Mouse (Mus musculus) retina, adult 2 months (tissue): ENCODE measurements around the gene Abcc4.

Experiments
- DNase-seq: peaks from one replicate; pipeline ENCODE4 v3.0.0-alpha.2; 2012; ENCODE audit warnings: low read depth, low spot score

Abcc4 gene

DNA sequence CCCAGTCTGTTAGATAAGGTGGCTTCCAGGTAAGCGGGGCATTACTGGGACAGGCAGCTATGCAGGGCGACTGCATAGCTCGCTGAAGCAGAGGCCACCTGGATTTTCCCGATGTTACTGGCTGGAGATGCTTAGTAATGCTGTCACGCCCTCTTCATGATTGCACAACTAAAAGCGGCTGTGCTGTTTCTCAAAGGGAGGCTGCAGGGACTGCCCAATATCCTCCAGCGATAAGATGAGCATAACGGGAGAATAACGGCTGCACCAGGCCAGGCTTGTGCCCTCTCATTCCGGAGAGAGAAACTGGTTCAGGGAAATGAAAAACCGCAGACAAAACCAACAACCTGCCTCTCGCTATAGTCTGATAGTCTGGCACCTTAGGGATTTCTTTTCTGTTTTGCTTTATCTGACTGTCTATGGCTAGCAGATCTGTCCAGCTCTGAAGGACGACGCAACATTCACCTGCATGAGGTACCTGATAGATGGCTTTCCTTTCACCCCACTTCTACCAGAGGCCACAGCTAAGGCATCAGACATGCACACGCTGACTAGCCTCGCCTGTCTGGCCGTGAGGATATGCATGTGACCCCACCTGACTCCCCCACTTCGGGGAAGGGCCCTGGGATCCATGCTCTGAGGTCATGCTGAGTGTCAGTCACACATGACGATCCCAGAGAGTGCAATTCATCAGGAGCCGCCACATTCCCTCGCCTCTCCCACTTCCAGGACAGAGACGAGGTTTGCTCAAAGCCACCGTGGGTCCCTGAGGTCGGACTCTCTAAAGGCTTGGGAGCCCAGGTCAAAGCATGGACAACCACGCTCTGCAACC lies 67.4 kb downstream of the Abcc4 start:
- no peak for DNase-seq

DNA sequence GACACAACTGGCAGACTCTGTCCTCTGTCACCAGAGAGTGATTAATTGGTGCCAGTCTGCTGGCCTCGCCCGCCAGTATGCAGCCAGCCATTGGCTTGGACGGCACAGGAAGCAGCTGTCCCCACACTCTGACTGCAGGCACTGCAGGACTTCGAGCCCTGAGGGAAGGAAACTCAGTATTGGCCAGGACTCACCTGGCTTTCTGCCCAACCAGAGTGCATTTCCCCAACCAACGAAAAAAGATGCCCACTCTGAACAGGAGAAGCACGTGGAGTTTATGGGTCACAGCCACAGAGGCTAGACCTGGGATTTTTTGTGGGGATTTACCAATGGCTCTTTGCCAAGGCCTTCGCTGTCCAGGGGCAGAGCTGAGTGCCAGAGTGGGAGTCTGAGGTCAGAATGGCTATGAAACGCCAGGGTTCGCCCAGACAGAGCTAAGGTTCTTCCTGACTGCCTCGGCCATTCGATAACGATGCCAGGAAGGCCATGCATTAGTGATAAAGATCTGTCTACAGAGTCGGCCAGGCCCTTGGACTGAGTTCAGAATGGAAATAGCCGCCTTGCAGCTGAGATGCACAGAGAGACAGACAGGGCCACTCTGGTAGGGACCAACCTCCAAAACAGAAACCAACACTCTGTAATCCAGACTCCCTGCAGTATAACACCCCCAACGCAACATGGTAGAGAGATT lies 70.4 kb downstream of the Abcc4 start:
- no peak for DNase-seq

DNA sequence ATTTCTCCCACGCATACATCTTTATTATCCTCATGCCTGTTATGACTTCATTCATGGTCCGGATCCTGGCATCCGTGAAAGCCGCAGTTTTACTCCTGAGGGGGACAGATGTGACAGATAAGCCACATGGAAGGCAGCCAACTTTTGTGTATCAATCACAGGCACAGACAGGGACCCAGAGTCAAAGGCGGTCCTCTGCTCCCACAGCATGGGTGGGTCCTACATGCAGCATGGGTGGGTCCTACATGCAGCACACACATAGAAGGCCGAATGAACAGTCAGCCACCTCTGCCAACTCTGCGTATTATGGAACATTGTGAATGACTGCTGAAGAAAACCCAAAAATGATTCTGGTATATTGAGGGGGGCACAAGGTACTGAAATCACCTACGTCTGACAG lies 76.4 kb downstream of the Abcc4 start:
- no peak for DNase-seq

DNA sequence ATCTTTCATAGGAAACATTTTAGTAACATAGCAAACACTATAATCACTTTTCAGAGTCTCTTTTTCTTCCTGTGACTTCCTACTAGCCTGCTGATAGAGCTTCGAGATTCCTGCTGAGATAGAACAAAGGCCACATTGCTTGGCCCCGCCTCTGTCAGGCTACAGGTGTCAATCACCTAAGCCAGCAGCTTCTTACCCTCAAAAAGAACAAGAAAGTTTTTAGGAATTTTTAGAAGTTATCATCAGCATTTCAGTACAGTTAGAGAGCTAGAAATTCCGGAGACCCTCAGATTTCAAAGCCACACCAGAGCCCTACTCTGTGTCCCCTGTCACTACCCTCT lies 84.6 kb downstream of the Abcc4 start:
- DNase-seq: no peak

DNA sequence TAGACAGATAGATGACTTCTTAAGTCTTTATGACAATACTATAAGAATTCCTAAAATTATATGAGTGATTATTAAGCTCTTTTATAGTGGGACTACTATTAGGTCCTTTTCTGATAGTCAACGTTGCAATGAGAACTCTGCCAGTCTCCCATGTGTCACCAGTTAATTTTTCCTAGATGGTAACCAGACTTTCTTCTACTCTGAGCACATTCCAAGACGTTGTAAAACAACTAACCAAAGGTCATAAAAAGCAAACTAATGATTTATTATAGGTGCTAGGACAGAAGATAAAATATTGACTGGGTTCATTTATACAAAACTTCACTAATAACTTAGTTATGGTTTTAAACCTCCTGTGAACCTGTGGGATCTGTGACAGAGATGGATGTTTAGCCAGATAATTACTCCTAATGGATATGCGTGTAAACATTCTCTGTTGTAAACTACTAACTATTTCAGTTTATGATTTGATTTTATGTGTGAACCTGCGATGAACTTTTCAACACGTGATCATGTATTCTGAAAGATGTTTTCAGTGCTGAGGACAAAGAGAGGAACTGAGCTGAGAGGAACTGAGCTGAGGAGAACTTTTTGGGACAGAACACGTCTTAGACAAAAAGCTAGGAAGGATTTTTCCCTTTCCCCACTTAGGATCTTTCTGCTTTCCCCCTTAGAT lies 85.1 kb downstream of the Abcc4 start:
- DNase-seq: no peak

DNA sequence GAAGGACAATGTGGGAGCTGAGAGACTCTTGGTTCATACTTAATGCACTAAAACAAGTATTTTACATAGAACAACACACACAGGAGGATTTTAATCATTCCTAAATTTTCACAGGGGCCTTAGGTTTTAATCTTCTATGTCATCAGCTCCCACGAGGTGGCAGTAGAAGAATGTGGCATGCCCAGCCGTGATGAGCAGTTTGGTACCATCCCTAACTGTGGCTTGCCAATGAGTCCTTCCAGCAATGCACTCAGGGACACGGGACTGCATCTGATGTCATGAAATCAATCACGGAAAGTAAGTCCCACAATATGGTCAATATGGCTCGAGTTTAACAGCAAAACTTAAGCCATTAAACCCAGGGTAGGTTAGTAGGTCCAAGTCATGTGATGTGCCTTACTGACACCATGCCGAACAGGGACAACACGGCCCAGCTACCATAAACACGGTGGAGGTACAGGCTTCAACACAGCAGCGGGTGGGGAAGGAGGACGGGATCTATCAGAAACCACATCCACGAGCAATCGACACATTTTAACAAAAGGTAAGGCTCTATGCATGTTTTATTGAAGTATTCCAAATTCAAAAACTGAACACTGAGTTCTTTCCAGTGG lies 89.2 kb downstream of the Abcc4 start:
- DNase-seq: peak; percentile 16

DNA sequence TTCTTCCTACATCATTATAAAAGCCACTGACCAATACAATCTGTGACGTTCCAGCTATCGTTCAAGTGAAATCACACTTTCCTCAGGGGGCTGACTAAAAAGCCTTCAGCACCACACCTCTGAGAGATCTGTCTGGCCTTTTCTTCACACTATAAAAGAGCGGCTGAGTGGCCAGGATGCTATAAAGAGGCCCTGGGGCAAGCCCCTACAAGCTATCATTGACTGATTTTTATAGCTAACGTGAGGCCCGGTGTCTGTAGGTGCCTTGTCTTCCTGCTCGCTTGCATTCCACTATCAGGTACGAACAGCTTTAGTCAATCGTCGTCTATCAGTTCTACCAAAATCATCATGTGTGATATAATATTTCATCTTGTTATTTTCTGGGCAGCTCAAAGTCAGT lies 92.3 kb downstream of the Abcc4 start:
- DNase-seq: no peak

DNA sequence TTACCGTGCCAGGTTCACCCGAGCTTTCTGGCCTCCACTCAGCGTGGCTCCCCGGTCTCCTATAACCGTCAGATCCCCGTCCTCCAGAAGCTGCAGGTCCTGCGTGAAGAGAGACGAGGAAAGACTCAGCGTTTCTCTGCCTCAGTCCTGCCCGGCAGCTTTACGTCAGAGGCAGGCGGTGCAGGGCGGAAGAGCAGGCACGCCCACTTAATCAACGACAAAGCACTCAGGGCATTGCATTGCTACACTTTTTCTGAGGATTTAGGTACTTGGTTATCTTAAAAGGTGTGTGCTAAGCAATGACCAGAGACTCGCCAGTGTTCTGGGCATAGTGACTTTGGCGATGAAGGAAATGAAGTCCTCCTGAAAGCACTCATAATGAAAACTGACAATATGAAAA lies 94.3 kb downstream of the Abcc4 start:
- no peak for DNase-seq

DNA sequence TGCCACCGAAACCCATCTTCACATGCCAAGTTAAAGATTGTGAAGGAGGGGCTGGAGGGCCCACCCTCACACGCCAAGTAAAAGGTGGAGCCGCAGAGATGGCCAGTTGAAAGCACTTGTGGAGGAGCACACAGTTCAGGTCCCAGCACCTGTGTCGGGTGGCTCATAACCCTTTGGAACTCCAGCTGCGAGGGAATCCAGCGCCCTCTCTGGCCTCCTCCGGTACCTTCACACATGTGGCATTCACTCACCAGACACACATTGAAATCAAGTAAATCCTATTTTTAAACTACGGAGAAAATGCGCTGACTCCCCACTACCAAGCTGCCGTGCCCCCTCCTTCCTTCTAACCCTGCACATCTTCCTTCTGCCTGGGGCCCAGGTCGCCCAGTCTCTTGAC lies 95.2 kb downstream of the Abcc4 start:
- no peak for DNase-seq

DNA sequence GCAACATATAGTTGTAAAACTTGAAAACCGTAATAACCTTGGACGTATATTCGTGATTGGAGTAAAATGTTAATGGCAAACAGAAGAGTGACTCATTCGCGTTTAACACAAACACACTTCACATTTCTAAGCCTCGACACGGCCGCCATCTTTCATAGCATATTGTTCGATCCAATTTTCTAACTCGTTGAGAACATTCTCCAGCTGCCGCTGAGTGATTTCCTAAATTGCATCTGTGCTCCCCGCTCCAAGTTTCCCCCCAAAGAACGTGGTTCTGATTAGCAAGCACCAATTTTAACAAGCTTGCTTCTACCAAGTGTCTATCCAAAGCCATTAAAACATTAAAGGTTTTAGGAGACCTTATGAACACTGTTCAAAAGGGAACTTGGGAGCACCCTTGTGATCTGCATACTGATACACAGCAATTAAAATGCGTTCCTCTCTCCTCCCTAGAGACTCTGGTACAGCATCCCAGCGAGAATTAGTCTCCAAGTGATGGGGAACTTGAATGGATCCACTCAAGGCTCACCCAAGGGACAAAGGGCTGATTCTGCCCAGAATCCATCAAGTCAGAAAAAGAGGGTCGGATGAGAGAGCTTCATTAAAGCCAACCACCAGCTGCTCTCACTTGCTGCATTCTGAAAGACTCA lies 97.1 kb downstream of the Abcc4 start:
- DNase-seq: no peak

DNA sequence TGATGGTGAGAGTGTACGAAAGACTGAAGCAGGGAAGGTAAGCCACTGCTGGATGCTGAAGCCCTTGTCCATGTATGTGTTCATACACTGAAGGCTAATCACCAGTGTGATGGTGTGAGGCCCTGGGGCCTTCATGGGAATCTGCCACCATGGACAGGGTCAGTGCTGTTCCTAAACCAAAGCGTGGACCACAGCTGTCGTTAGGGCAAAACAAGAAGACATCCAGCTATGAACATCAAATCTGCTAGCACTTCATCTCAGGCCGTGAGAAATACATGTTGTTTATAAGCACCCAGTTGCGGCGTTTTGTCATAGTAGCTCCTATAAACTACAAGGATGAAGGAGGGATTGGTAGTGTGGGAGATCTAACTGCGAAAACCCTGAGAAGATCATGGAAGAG lies 97.7 kb downstream of the Abcc4 start:
- no peak for DNase-seq

DNA sequence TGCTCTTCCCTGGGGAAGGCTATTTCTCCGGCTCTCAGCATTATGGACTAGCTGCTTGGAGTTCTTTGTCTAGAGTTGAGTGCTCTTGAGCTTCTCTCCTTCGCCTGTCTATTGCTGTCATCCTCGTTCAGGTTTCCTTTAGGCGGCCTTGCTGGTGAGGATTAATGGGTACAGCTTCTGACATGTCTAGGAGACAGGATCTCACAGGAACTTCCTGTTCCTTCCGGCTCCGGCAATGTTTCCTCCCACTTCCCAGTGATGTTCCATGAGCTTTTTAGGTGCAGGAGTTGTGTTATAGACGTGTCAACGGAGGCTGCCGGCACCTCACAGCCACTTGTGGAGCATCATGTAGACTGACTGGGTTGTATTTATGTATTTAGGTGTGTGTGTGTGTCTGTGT lies 99.5 kb downstream of the Abcc4 start:
- no peak for DNase-seq

DNA sequence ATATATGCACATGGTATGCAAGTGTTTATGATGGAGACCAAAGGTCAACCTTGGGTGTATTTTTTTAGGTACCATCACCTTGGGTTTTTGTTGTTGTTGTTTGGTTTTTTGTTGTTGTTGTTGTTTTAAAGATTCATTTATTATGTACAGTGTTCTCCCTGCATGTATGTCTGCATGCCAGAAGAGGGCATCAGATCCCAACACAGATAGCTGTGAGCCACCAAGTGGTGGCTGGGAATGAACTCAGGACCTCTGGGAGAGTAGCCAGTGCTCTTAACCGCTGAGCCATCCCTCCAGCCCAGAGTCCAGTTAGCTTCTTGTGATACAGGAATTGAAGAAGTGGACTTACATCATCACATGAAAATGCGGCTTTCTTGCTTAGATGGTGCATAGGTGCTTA lies 101.1 kb downstream of the Abcc4 start:
- no peak for DNase-seq

DNA sequence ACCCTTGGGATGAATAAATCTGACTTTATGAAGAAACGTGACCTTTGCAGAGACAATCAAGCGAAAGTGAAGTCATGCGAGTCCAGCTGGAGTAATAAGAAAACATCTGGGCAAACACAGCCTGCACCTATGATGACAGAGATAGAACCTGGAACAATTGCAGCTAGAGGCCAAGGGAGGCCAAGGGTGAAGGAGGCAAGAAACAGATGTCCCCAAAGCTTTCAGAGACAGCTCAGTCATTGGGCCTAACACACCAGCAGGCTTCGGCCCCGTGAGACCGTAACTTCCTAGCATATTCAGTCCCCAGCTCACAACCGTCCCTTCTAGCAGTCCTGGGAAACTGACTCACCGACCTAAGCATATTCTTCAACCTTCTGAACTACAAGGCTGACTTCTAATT lies 104.0 kb downstream of the Abcc4 start:
- DNase-seq: no peak

DNA sequence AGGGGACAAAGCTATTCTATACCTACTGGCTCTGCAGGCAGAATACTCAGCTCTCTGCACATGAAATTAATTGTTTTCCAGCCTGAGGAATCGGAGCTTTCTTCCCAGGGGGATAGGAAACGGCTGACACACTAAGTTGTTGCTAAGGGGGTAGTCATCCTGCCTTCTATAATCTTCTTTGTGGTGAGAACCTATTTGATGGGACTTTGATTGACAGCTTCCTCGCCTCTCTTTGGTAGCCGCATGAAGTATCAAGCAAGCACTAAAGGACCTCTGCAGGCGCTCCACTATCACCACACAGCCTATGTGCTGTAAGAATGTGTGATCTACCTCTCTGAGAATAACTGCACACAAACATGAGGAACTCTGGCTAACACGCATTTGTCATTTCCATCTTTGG lies 105.3 kb downstream of the Abcc4 start:
- DNase-seq: no peak

DNA sequence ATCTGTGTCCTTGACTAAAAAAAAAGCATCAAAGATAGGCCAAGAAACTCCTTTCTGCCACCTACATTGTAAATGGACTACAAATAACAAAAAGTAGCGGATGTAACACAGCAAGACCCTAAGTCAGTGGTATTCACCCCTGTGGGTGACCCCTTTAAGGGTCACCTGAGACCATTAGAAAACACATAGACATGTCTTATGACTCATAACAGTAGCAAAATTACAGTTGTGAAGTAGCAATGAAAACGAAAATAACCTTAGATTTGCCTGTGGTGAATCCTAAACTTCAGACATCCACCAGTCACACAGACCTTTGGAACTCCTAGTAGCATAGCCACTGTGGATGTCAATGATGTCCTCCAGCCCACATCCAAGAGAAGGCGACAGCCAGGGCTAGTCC lies 107.3 kb downstream of the Abcc4 start:
- DNase-seq: no peak

DNA sequence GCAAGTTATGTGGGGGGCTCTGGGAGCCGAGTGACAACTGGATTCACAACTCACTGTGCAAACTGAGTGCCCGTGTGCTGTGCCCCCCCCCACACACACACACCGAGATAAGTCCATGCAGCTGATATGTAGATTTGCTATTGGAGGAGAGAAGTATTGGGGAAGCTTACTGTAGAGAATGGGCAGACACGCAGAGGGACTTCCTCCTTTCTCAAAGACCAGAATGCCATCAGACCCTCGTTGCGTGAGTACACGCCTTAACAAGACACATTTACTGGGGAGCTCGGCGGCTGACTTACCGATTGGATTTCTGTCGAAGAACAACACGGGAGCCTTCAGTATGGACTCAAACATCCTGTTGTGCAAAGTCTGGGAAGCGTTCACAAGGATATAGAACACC lies 111.6 kb downstream of the Abcc4 start:
- DNase-seq: no peak

DNA sequence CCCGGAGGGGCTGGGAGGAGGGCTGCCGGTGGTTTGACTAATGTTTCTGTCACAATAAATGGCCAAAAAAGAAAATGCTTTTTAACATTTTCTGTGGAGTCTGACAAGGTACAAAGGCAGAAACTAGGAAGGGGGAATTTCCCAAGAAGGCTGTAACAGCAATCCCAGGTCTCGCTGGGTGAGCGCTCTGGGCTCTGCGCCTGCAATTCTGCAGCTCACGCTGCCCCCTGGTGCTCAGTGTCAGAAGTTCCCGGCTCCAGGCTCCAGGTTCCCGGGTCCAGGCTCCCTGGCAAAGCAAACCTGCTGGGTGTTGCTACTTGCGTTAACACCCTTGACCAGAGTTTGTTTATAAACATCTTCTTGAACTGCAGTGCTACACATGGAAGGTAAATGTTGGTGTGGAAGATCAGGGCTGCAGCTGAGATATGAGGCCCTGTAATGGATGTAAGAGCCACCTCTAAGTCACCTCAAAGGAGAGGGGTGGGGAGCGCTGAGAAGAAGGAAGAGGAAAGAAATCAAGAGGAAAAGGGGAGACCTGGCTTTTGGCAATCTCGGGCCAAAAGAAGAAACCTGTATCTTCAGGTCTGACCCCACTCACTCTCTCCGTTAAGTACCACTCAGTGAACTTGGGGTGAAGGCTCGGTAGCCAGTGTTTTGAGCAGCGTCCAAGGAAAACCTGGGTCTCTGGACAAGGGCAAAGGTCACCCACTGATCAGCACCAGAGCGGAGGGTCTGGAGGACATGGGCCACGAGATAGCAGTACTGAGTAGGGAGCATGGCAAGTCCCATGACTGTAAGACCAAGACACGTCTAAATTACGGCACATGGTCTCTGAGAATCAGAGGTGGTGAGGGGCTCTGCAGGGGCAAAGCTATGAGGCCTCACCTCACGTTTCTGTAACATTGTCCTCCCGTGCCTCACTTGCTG lies 114.3 kb downstream of the Abcc4 start:
- DNase-seq: peak; percentile 18

DNA sequence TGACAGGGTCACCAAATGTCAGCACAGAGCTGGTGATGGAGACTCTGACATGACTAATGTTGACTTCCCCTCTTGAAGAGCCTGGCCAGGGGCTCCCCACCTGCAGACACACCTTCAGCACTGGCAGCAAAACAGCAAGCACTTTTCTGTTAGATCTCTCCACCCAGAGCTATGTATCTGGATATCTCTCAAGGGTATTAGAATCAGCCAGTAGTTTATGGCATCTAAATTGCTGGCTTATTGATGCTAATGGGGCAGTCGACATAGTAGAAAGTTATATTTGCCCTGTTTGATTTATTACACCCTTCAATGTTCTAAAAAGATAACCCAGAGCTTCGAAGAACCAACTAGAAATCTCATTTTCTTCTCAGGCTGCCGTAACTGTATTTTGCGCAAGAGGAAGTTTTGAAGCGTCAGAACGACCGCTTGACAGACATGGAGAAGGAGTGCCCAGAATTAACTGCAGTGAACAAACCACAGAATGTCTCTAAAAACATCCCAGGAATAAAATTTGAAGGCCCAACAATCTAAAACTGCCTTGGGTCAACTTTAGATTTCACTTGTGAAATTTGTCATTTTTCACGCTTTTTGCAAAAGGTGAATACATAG lies 123.6 kb downstream of the Abcc4 start:
- no peak for DNase-seq

DNA sequence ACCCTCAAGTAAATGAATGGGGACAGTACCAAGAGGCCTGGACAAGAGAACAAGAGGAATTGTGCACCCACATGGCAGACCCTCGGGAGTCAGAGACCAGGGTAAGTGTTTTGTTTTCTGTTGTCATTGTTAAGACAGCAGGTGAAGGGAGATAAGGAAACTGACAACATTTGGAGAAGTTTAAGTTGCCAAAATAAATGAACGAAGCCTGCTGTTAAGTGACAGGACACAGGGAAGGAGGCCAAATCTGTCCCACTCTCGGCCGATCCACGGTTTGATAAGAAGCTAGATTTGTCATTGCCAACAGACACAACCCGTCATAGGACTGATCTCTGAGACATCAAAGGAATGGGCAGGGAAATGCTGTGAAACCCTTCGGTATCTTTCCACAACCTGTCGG lies 124.3 kb downstream of the Abcc4 start:
- no peak for DNase-seq
